Mouse (Mus musculus) heart, embryonic 15.5 days (tissue): Measurements from ENCODE around the gene Pex1. TPM values are rescaled to one million over a fixed set of nuclear protein-coding genes. Genes with fewer than 3 reads are reported as not detected.

Experiments
- ATAC-seq: fragments of 200-750 bp; cut with Nextera tagmentation; replicated peaks from 2 replicates; pipeline ENCODE4 v1.8.0; 2017; ENCODE audit warnings: low read depth, moderate TSS enrichment; ENCODE audit not compliant: insufficient number of reproducible peaks, insufficient read depth, low FRiP score
- H3K27ac ChIP-seq: fragments of 300-500 bp; sonication (generic); 2 replicates; pipeline ENCODE4 v1.5.1; 2015; ENCODE audit warnings: mild to moderate bottlenecking, inconsistent platforms
- H3K27me3 ChIP-seq: fragments of 300-500 bp; sonication (generic); 2 replicates; pipeline ENCODE4 v1.6.1; 2015; ENCODE audit warnings: inconsistent platforms
- H3K36me3 ChIP-seq: fragments of 300-500 bp; sonication (generic); 2 replicates; pipeline ENCODE4 v1.6.1; 2015; ENCODE audit warnings: mild to moderate bottlenecking, inconsistent platforms
- H3K4me1 ChIP-seq: fragments of 300-500 bp; sonication (generic); replicated peaks from 2 replicates; pipeline ENCODE4 v1.6.1; 2015; ENCODE audit warnings: inconsistent platforms
- H3K4me2 ChIP-seq: fragments of 300-500 bp; sonication (generic); 2 replicates; pipeline ENCODE4 v1.6.1; 2015; ENCODE audit warnings: inconsistent platforms, mild to moderate bottlenecking, moderate library complexity
- H3K4me3 ChIP-seq: fragments of 300-500 bp; sonication (generic); 2 replicates; pipeline ENCODE4 v1.5.1; 2015; ENCODE audit warnings: mild to moderate bottlenecking, inconsistent platforms
- H3K9ac ChIP-seq: fragments of 300-500 bp; sonication (generic); 2 replicates; pipeline ENCODE4 v1.6.1; 2015; ENCODE audit warnings: mild to moderate bottlenecking, inconsistent platforms
- H3K9me3 ChIP-seq: fragments of 300-500 bp; sonication (generic); replicated peaks from 2 replicates; pipeline ENCODE4 v1.6.1; 2016; ENCODE audit warnings: inconsistent platforms
- WGBS: fragments of 180-500 bp; shearing (Covaris S2); methylation state at CpG from one replicate; pipeline ENCODE4 v1.1.7; 2015; ENCODE audit warnings: mixed read lengths; 5-methylcytosine and 5-hydroxymethylcytosine counted together
- microRNA-seq: library from miRNA; unstranded; fragments of <30 nt; microRNA quantifications from one replicate; pipeline ENCODE4, GENCODE M21; 2016
- polyA plus RNA-seq: library from polyadenylated mRNA; unstranded; fragments of >200 nt; fragmentation: Nextera tagmentation; extraction: Ambion mirVana; gene quantifications from 2 replicates; pipeline ENCODE4 v1.2.1, GENCODE M21; 2015

Gene Pex1
- polyA plus RNA-seq, 1 experiment from 2014 or later: 10.1 TPM

DNA sequence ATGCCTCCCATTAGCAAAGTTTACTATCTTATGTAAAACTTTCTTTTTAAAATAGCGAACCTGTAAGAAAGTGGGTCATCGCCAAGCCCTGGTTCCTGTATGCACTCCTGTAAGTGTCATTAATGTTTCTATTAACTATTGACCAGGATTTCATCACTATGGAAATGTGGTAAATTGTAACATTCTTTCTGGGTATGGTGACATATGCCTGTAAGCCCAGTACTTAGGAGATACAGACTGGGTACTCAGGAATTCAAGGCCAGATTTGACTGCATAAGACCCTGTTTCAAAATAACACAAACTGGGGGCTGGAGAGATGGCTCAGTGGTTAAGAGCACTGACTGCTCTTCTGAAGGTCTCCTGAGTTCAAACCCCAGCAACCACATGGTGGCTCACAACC, 69.4 kb downstream of the Pex1 start:
- H3K4me2 ChIP-seq: no peak overlapping the region
- no peak overlapping the region for H3K4me3 ChIP-seq
- no peak overlapping the region for H3K9ac ChIP-seq
- H3K36me3 ChIP-seq: no peaks in the 10 kb centered on the region
- H3K4me1 ChIP-seq: no peaks in the 10 kb centered on the region
- no peaks in the 10 kb centered on the region for H3K9me3 ChIP-seq
- no peak for ATAC-seq
- H3K27me3 ChIP-seq: no peaks in the 10 kb centered on the region
- WGBS: 88% methylated on average over 2 of the region's 2 CpGs
- no peak overlapping the region for H3K27ac ChIP-seq

DNA sequence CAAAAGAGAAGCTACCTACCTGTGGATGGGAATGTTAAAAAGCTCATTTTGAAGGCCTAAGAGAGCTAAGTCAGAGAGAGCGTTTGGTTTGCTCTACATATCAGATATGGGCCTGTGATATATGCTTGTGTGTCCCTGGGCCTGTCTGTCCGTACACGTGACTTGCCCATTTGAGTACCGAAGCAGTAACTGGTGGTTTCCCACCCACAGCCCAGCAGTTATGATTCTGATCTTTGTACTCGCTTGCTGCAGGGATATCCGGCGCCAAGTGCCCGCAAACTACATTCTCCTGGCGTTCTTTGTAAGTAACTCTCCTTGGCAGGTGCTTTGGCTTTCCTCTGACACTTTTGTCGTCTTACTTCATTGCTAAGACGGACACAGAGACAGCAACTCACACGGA, 70.7 kb downstream of the Pex1 start:
- Histone ChIP-seq H3K4me2 (no peak overlapping the region), H3K9ac (no peak overlapping the region), H3K9me3 (no peaks in the 10 kb centered on the region), H3K4me1 (no peaks in the 10 kb centered on the region), H3K27ac (no peak overlapping the region), H3K27me3 (no peaks in the 10 kb centered on the region), H3K36me3 (no peaks in the 10 kb centered on the region), H3K4me3 (no peak overlapping the region)
- 84% methylated on average over 12 of the region's 12 CpGs for WGBS
- ATAC-seq: no peak

DNA sequence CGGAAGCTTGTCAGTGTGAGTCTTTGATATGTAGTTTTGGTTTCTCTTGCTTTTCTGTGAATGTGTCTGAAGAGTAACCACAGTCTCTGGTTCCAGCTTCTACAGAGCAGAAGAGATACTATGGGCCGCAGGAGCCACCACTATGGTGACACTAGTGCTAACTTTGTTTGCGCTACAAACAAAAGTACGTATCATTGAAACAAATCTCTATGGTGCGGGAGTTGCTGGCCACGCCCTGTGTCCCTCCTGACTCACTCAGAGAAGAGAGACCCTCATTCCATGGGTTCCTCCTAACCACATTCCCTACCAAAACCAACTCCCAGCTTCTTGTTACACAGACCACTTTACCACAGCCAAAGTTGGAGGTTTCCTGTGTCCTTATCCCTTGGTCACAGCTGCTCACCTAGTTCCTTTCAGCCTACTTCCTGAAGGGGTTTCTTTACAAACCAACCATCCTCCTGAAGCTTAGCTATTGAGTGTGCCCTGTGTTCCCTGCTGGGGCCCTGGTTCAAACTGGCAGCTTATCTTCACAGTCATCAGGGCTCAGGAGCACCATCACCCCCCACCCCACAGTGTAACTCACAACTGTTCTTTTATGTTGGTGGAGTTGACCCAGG, 74.2 kb downstream of the Pex1 start:
- Histone ChIP-seq H3K9me3 (no peaks in the 10 kb centered on the region), H3K27ac (no peak overlapping the region), H3K4me1 (no peaks in the 10 kb centered on the region), H3K4me3 (no peak overlapping the region), H3K9ac (no peak overlapping the region), H3K4me2 (no peak overlapping the region), H3K36me3 (no peaks in the 10 kb centered on the region), H3K27me3 (no peaks in the 10 kb centered on the region)
- 84% methylated on average over 6 of the region's 6 CpGs for WGBS
- 0 out of 2 replicates have a peak, but pooled peaks have one; percentile 31 for ATAC-seq

Small RNA genes within 50 kb of the gene (microRNA-seq; reads per million reads assigned to microRNA genes)
- not detected for gene Gm26238

Other genes with a start within 250 kb of the Pex1 start
- 15.0 and 16.8 TPM in 2 replicates for gene Fam133b, start 52.2 kb upstream of the Pex1 start, polyA plus RNA-seq
- 1.6 and 2.4 TPM in 2 replicates for gene 1700109H08Rik, start 24.5 kb upstream of the Pex1 start, polyA plus RNA-seq
- gene Rbm48, start 519 bp downstream of the Pex1 start, polyA plus RNA-seq: 7.6 and 9.4 TPM in 2 replicates
- not detected in 2 replicates for gene Tmbim7, start 55.1 kb downstream of the Pex1 start, polyA plus RNA-seq
- gene Gatad1, start 61.1 kb downstream of the Pex1 start, polyA plus RNA-seq: 50.9 and 57.6 TPM in 2 replicates
- 5.0 and 6.8 TPM in 2 replicates for gene Ankib1, start 206.9 kb downstream of the Pex1 start, polyA plus RNA-seq
- 34.9 and 35.8 TPM in 2 replicates for gene Krit1, start 207.1 kb downstream of the Pex1 start, polyA plus RNA-seq
- gene Lrrd1, start 249.1 kb downstream of the Pex1 start, polyA plus RNA-seq: 0.14 and 0.21 TPM in 2 replicates